Mouse (Mus musculus): ENCODE results near the gene Gnai3.

The Gnai3 gene

GRCm38 (mm10) chr3:108164091-108164490 lies 18.1 kb upstream of the Gnai3 start:
- DNase-seq (ENCODE audit: low spot score): no peak

- DNase-seq (ENCODE audit: low spot score): no peak
Measured at GRCm38 (mm10) chr3:108158383-108159037, 12.6 kb upstream of the Gnai3 start.

- no peak for DNase-seq (ENCODE audit: low spot score)
Measured at GRCm38 (mm10) chr3:108154656-108155055, 8.7 kb upstream of the Gnai3 start, which contains the start of gene Gpr61. Gpr61 (minus strand) TSS chr3:108154882.

- DNase-seq (ENCODE audit: low spot score): no peak
Measured at GRCm38 (mm10) chr3:108152290-108152689, 6.3 kb upstream of the Gnai3 start.

- peak; percentile 75 for DNase-seq (ENCODE audit: low spot score)
Measured at GRCm38 (mm10) chr3:108147386-108148235, 1.7 kb upstream of the Gnai3 start.

- no peak for DNase-seq (ENCODE audit: low spot score)
Measured at GRCm38 (mm10) chr3:108146671-108147070, 725 bp upstream of the Gnai3 start.

GRCm38 (mm10) chr3:108140786-108141185 lies 5.2 kb downstream of the Gnai3 start:
- no peak for DNase-seq (ENCODE audit: low spot score)

GRCm38 (mm10) chr3:108139113-108139512 lies 6.8 kb downstream of the Gnai3 start:
- no peak for DNase-seq (ENCODE audit: low spot score)

GRCm38 (mm10) chr3:108134701-108135100 lies 11.2 kb downstream of the Gnai3 start:
- DNase-seq (ENCODE audit: low spot score): no peak

- DNase-seq (ENCODE audit: low spot score): no peak
Measured at GRCm38 (mm10) chr3:108132484-108132883, 13.5 kb downstream of the Gnai3 start.

GRCm38 (mm10) chr3:108131821-108132220 lies 14.1 kb downstream of the Gnai3 start:
- DNase-seq (ENCODE audit: low spot score): no peak

GRCm38 (mm10) chr3:108131216-108131615 lies 14.7 kb downstream of the Gnai3 start:
- DNase-seq (ENCODE audit: low spot score): no peak

- no peak for DNase-seq (ENCODE audit: low spot score)
Measured at GRCm38 (mm10) chr3:108129804-108130203, 16.1 kb downstream of the Gnai3 start.

GRCm38 (mm10) chr3:108129367-108129766 lies 16.6 kb downstream of the Gnai3 start:
- no peak for DNase-seq (ENCODE audit: low spot score)

- DNase-seq (ENCODE audit: low spot score): no peak
Measured at GRCm38 (mm10) chr3:108128520-108128919, 17.4 kb downstream of the Gnai3 start.

GRCm38 (mm10) chr3:108126327-108126726 lies 19.6 kb downstream of the Gnai3 start:
- no peak for DNase-seq (ENCODE audit: low spot score)

GRCm38 (mm10) chr3:108124131-108124530 lies 21.8 kb downstream of the Gnai3 start:
- no peak for DNase-seq (ENCODE audit: low spot score)

GRCm38 (mm10) chr3:108123242-108123641 lies 22.7 kb downstream of the Gnai3 start:
- DNase-seq (ENCODE audit: low spot score): no peak

- DNase-seq (ENCODE audit: low spot score): no peak
Measured at GRCm38 (mm10) chr3:108121101-108121500, 24.8 kb downstream of the Gnai3 start.

- no peak for DNase-seq (ENCODE audit: low spot score)
Measured at GRCm38 (mm10) chr3:108117465-108117864, 28.5 kb downstream of the Gnai3 start.

- DNase-seq (ENCODE audit: low spot score): no peak
Measured at GRCm38 (mm10) chr3:108113591-108114289, 32.2 kb downstream of the Gnai3 start.

- no peak for DNase-seq (ENCODE audit: low spot score)
Measured at GRCm38 (mm10) chr3:108112666-108113065, 33.3 kb downstream of the Gnai3 start.

GRCm38 (mm10) chr3:108112246-108112645 lies 33.7 kb downstream of the Gnai3 start:
- DNase-seq (ENCODE audit: low spot score): no peak
